Mouse (Mus musculus): ENCODE measurements around the gene Lmtk3.

Gene Lmtk3

DNA sequence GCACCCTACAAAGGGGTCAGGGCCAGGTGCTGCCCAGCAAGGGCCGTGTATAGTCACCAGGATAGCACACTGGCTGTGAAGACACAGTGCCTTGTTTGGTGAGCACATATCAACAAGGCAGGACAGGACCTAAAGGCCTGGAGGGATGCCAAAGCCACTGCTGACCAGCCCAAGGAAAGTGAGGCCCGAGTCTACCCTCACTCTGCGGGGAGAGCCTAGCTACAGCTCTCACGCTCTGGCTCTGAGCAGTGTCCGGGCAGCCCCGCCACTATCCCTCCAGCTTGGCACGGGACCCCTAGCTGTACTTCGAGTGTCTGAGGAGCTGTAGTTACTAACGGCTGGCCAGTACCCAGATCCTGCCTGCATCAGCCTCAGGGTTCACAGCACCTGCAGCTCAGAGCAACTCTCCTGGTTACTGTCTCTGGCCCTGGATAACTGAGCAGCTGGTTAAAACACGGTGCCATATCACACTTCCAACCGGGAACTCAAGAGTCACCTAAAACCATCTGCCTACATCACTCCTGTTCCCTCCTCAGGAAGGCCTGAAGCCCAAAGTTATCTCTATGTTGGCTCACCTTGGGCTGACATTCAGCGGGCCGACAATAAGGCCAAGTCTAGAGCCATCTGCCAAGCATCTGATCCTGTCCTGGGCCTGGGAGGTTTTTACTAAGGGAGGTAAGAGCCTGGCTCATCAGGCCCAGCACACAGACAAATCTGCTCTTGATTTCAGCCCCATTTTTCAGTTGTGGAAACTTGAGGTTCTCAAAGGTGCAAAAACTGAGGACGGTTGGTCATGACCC is 25.9 kb downstream of the Lmtk3 start:
- no peak for DNase-seq (ENCODE audit: low spot score in 2 of 2)

DNA sequence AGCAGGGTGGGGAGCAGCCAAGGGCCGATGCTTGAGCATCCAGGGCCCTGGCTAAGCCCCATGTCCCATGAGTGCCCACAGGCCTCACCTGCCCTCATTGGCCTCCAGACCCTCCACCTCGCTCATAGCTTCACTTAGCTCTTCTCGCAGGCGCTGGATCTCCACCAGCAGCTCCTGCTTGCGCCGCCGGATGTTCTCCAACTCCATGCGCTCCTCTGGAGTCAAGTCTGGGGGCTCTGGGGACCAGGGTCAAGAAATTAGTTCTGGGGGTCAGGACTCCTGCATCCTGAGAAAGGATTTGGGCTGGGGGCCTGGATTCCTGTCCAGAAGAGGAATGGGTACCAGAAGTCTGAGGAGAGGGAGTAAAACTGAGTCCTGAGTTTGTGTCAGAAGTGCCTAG is 29.4 kb downstream of the Lmtk3 start:
- DNase-seq (ENCODE audit: low spot score in 2 of 2), result no peak

DNA sequence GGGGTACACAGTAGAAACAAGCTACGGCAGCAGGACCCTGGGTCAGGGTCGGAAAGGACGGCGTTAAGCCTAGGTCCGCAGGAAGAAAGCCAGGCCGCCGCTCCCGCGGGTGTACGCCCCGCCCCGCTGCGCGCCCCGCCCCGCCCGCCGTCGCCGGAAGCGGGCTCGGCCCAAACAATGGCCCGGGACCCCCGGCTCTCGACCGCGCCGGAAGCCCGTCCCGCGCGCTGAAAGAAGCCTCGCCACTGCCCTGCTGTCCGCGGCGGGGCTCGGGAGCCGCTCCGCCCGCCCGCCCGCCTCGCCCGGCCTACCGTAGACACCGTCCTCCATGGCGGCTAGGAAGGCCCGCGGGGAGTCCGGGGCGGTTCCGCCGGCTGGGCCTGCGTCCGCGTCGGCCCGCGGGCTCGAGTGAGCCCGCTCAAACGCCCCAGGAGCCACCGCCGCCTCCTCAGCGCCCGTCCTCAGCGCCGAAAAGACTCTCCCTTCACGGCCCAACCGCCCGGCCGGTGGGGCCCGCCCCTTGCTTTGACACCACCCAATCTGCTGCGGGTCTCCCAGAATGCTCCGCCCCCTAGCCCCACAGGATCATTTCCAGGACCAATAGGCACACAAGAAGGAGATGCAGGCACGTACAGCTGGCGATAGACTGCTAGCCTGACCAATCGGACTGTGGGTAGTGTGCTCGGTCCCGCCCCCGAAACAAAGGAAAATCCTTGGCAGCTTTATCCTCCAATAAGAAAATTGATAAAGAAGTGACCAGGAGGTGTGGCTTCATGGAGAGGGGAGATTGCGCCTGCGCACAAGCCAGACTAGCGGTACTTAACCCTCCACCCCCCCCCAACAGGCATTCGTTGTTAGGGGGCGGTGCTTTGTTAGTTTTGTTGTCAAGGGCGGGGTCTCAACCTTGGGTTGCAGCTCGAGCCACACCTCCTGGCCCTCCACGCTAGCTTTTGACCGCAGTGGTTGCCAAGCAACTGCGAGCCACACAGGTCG is 30.5 kb downstream of the Lmtk3 start, which contains the start of gene Cyth2:
Gene Cyth2 (minus strand): TSS at position 795 of the 993 bp plus-strand sequence.
- peak; percentile 100 for DNase-seq (ENCODE audit: low spot score in 2 of 2)

DNA sequence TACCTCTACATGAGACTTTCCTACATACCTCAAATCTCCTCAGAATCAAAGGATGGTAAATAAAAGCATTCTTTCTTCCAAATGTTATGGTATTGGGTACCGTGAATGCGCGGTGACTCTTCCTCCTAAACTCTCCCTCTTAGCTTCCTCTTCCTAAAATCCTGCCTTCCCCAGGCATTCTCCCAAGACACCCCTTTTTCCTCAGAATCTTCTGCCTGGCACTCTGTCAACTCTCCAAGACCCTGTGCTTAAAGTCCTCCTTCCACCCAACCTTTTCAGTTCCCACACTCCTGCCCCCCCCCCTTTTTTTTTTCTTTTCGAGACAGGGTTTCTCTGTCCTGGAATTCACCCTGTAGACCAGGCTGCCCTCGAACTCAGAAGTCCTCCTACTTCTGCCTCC is 31.3 kb downstream of the Lmtk3 start:
- no peak for DNase-seq (ENCODE audit: low spot score in 2 of 2)

DNA sequence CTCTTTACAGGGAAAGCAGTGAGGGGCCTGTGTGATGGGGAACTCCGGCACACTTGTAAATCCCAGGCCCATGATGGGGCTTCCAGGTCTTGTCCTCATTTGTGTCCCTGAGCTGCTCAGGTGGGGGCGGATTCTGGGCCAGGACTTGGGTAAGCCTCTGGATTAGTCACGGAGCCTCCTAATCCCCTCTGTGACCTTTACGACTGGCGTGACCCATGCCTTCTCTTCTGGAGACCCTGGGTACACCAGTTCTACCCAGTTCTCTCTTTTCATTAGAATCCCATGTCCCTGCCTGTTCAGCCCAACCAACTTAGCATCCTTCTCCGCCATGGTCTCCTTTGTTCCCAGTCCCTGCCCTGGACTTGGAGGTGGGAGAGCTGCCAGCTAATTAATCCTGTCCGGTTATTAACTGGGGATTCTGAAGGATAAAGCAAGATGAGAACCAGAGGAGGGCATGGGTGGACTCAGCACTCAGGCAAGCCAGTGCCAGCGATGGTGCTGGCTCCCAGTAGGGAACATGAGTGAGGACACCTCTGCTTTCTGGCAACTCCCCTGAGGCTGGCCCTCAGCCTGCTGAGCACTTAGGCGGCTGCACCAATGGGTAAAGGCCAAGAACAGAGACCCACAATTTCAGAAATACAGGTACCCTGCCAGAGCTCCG is 31.9 kb downstream of the Lmtk3 start:
- no peak for DNase-seq (ENCODE audit: low spot score in 2 of 2)

DNA sequence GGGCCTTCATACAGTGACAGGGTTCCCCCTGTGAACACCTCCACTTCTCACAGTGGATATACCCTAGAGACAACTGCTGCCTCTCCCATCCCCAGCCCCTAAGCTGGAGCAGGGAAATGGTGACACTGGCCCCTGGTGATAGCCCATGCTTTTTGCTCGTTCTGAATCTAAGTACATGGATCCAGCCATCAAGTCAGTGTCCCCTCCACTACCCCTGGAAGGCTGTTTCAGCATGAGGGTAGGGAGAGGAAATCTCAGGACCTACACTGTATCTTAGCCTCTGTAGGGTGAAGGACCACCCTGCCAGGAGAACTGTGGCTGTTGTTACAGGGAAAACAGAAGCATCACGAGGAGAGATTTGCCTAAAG is 32.4 kb downstream of the Lmtk3 start:
- DNase-seq (ENCODE audit: low spot score in 2 of 2), result no peak

DNA sequence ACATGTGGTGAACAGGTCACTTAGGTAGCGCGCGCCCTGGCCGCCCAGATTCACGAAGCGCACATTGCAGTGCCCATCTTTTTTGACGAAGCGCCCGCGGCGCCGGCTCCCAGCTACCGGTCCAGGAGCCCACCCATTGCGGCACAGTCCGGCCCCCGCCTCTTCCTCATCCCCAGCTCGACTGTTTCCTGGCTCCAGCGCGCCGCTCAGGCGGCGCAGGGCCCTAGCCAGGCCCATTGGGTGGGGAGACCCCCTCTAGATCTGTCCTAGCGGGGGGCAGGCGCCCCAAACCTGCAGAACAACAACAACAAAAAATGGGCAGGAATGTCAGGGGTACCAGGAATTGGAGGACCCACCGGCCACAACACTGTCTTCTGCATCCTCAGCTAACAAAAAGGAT is 36.3 kb downstream of the Lmtk3 start:
- DNase-seq (ENCODE audit: low spot score in 2 of 2), result no peak

DNA sequence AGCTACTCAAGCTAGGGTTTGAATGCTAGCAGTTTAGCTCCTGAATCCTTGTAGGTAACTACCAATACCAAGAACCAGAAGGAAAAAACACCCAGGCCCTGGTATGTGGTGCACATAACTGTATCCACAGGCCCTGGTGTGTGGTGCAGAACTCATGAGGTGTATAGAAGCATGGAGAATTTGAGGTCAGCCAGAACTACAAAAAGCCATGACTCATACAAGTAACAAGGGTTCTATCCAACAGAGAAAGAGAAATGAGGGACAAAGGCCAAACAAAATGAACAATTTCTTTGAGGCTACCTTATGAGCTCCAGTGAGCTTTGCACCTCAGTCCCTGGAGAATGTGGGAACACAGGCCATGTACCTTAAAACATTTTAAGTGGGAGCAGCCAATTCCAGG is 37.4 kb downstream of the Lmtk3 start:
- no peak for DNase-seq (ENCODE audit: low spot score in 2 of 2)

DNA sequence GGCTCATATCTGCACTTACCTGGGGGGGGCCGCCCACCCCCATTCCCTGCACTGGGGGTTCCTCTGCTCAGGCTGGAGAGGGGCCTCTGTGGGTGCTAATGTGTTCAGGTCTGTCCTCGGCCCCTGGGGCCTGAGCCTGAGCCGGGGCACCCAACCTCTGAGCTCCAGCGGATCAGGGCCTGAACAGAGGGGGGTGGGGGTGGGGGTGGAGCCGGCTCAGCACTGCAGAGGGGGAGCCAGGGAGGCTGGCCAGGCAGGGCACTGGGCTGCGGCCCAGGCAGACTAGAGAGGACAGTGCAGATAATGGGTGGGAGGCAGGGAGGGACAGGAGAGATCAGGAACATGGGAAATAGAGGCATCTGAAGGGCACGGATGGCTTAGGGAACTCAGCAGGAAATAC is 41.1 kb downstream of the Lmtk3 start, which contains the start of gene Kcnj14:
Gene Kcnj14 (minus strand): TSS at position 185 of the 400 bp plus-strand sequence.
- no peak for DNase-seq (ENCODE audit: low spot score in 2 of 2)

DNA sequence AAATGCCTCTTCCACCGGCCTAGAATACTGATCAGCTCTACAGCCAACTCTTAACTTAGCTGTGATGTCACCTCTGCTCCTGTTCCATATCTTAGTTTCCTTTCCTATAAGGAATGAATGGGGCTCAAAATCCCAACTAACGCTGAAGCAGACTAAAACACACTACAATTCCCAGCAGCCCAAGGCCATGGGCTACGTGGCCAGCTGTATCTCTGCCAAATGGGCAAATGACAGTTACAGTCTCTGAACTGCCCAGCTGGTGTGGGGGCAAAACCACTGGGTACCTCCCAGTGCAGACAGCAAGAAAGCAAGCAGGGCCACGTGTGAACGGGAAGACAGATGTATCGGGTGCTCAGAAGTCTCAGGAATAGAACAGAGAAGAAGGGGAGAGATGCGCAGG is 43.1 kb downstream of the Lmtk3 start:
- no peak for DNase-seq (ENCODE audit: low spot score in 2 of 2)

DNA sequence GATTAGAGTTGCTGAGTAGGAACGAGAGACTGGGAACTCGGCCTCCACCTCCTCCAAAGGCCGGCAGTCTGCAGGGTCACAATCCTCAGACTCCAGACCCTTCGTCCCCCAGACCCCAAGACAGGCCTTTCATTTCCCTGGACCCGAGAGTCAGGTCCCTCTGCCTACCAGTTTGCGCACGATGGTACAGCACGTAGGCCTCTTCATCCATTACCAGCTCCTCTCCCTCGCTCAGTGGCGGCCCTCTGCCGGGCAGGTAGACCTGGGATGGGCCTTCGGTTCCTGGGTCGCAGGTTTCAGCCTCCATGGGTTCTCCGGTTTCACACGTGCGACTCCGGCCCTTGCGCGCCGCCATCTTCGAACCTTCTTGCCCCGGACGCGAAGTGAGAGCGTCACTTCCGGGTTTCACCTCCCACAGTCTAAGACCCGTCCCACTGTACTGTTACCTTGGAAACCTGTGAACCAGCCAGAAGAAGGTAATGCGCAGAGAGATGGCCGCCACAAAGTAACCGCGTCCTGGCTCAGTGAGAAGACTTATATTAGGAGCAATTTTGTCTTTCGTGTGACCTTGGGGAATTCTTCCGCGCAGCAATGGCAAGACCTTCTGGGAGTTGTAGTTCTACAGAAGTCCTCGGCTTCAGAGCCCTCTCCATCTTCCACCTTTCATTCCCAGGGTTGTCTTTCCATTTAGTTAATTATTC is 47.0 kb downstream of the Lmtk3 start, which contains the start of gene Grwd1:
Gene Grwd1 (minus strand): TSS at position 518 of the 701 bp plus-strand sequence.
- DNase-seq (ENCODE audit: low spot score in 2 of 2), result peak; percentile 85 to 86

DNA sequence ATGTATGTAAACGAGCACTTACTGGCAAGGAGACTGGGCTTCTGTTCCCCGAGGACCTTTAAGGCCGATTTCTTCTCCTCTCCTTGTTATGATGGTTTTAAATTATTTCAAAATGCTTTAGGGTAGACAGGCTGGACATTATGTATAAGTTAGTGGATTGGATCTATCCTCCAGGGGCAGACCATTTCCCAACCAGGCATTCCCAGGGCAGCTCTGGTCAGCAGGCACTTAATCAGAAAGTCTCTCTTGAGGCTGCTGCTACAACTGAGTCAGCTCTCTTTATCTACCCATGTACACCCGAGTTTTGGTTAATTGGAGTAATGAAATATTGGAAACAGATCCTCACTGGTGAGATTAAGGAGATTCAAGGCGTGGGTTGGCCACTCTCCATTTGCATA is 47.6 kb downstream of the Lmtk3 start:
- no peak for DNase-seq (ENCODE audit: low spot score in 2 of 2)

DNA sequence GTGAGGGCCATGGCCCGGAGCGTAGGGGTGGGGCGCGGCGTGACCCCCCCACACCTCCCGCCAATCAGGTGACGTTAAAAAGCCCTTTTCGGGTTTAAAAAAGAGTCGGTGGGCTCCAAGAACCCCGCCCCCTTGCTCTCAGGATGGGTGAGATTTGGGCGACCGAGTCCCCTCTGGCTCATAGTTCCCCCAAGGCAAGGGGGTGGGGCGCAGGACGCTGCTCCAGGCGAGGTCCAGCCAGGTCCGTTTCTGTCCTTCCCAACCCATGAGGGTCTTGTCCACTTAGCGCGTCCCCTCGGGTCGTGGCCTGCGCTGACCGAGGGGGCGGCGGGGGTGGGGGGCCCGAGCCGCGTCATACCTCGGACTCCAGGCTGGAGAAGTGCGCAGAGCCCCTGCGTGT is 48.9 kb downstream of the Lmtk3 start:
- DNase-seq (ENCODE audit: low spot score in 2 of 2), result no peak

DNA sequence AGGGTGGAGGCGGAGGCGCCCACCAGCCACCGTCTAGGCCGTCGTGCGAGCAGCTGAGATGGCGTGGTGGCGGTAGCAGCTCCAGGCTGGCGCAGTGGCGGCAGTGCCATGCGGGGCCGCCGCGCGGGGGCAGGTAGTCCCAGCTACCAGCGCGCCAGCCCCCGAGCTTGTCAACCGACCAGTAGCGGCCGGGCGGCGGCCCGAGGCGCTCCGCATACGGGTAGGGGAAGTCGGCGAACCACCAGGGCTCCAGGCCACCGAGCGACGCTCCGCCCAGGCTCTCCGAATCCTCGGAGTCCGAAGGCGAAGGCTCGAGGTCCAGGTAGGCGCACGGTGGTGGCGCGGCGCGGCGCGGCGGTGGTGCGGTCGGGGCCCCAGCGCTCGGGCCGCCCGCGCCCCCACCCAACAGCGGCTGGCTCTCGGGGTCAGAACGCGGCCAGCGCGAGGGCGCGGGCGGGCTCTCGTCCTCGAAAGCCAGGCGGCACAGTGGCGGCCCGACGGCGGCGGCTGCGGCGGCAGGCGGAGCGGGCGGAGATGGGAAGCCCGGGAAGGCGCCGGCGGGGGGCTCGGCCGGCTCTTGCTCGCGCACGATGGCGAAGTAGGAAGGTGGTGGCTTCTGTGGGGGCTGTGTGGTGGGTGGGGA is 49.7 kb downstream of the Lmtk3 start:
- no peak for DNase-seq (ENCODE audit: low spot score in 2 of 2)

DNA sequence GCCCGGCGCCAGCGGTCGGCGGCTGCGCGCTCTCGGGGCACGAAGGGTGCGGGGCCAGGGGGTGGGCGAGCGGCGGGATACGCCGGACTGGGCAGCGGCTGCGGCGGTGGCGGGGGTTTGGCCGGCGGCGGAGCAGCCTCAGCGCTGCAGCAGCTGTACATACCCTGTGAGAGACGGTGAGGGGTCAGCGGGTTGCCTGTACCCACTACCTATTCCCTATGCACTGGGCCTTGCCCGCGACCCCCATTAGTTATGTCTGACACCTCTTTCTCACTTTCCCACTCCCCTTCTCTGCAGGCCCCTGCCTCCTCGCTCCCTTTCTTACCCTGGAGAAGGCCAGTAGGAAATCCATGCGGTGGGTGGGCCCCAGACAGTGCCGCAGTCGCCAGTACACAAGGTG is 50.4 kb downstream of the Lmtk3 start:
- DNase-seq (ENCODE audit: low spot score in 2 of 2), result no peak

DNA sequence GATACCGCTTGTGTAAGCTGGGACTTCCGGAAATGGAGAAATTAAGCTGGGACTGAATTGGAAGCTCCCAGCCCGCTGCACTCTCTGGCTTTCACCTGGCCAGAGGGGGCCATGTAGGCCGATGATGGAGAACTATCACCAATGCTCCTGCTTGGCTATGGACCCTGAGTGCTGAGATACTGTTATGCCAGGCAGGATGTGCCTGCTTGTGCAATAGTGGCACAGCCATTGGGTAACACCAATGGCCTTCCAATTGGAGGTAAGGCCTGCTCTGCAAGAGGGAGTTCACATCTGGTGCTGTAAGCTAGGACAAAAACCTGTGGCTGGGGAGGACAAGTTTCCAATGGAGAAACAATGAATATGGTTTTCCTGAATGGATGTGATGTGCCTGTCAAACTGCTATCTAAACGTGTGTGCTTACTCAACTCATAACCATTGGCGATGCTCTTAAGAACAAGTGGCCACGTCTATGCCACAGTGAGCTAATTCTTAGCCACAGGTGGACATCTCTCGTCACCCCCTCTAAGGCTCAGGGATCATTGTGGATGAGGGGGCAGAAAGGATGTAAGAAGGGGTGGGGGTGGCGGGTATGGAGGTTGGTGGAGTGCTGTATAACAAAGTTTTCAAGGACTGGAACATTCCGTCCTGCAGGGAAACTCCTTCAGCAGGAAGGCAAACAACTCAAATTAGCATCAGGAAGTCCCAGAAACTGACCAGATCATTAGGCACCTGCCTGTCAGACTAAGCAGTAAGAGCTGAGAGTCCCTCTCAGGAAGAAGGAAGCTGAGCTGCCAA is 59.6 kb downstream of the Lmtk3 start:
- DNase-seq (ENCODE audit: low spot score in 2 of 2), result no peak

DNA sequence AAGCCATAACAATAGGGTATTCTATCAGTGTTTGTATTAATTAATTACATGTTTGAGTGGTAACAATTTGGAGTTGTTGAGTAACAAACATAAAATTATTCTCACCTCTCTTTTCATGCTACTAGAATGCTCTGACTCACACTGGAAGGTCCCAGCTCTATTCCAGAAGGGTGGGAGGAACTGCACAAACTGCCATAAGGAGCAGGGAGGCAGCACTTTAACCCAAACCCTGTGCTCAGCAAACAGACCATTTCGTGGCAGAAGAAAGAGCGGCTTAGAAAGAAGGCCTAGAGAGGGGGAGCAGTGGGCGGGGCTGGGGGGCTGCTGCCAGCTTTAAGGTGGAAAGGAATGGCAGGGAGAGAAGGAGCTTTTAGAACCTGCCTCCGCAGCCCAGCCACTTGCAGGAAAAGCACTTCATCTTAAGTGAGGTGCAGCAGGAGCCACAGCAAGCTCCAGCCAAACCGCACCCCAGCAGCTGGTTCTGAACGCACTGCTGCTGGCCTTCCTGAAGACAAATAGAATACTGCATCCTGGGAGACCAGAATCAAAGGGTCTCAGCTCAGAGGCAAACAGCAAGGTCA is 65.0 kb downstream of the Lmtk3 start:
- no peak for DNase-seq (ENCODE audit: low spot score in 2 of 2)

DNA sequence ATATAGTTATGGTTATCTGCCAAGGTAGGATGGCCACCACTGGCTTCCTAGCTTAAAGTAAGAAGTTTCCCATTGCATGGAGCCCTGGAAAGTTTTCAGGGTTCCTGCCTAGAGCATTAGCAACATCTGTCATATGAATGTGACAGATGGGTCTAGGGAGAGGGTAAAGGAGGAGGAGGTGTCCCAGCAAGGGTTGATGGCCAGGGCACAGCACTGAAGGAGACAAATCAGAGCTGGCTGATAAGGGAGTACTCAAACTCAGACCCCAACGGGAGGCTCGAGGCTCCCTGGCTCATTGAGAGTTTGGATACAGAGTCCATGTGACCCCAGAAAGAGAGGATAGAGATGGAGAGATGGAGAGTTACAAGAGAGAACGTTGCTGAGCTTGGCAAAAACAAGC is 67.1 kb downstream of the Lmtk3 start:
- no peak for DNase-seq (ENCODE audit: low spot score in 2 of 2)

DNA sequence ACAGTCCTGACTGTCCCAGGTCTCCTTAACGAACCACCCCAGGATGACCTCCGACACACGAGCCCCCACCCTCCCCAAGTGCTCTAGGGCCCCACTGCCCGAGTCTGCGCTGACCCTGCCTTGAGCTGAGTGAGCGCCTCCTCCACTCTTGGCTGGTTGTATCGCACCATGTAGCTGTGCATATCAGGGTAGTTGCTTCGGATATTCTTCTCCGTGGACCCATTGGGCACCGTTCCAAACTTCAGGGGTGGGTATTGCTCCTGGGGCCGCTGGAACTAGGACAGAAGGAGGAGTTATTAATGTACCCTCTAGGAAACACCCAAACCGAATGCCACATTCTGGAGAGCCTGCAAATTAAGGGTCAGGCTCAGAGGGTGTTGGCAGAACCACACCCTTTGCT is 69.6 kb downstream of the Lmtk3 start:
- no peak for DNase-seq (ENCODE audit: low spot score in 2 of 2)
